Mouse (Mus musculus) monocyte, adult 59 days (primary cell): ENCODE data around the gene Pogk. TPM values are rescaled to one million over a fixed set of nuclear protein-coding genes. Genes with fewer than 3 reads are reported as not detected.

ENCODE experiments used
- total RNA-seq, 2 experiments: library from RNA; stranded (reverse); gene quantifications; one replicate each; pipeline ENCODE4 v1.2.4; 2023

The Pogk gene
- 10 to 100 TPM; 10.4 to 12.7 TPM for total RNA-seq

GRCm38 (mm10) chr1:166409701-166410220 lies at the start of gene Pogk:
TSS of gene Pogk (minus strand) at chr1:166409863.

GRCm38 (mm10) chr1:166379013-166379629 lies 30.5 kb downstream of the Pogk start, which contains the start of gene Tada1:
TSS of gene Tada1 (plus strand) at chr1:166379097.

Other genes with a start within 250 kb of the Pogk start
- gene Mael, start 171.1 kb downstream of the Pogk start, total RNA-seq: not detected
- gene Ildr2, start 155.7 kb downstream of the Pogk start, total RNA-seq: 1 to 10 TPM; 4.5 to 7.1 TPM
- gene Tada1, start 30.8 kb downstream of the Pogk start, total RNA-seq: 10 to 100 TPM; 21.5 to 23.0 TPM
- not detected for gene Gm4846, start 87.7 kb upstream of the Pogk start, total RNA-seq
- gene Gm4847, start 237.8 kb upstream of the Pogk start, total RNA-seq: not detected